ENCODE assay signal across 12 mouse cellular contexts in the genomic region with DNA sequence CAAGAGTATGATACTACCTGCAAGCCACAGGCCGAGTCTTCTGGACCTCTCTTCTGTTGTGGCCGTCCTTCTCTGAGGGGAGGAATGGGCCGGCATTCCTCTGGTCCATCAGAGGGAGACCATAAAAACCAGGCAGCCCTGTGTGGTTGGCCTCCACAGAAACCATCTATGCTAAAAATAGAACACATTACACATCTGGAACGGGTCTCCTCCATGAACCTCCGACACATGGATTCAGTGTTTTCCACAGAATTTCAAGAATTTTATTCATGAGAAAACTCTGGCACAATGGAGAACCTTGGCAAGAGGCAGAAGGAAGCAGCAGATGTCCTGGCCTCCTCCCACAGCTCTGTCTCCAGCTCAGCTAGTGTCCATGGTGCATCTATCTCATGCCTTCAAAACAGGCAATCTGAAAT.
A peak's percentile ranks its signal among the peaks of the same experiment; 100 is the strongest.
DNase-seq lines count a peak whose midpoint lies in the region; ATAC-seq and TF ChIP-seq lines count a peak whose summit lies in the region.
"Had no signal": no experiment of that assay in that cellular context is flagged by ENCODE, and none has a peak within 500 bp of the region (broad histone marks: within the 10 kb centered on the region; RNA-seq: fewer than 3 reads in every experiment).

No protein-coding gene starts in this region.

- intact Hi-C loops in left cerebral cortex, postnatal 36 days (cut with DNase I): no loop called here

- no peak overlapping the region for H3K4me3 ChIP-seq in layer of hippocampus, adult 2 months
- H3K4me3 ChIP-seq in cerebellum, adult 2 months (replicated peaks; ENCODE audit: insufficient read depth, low read depth, low read length): no peak overlapping the region
- H3K4me3 ChIP-seq in limb, embryonic 14.5 days (replicated peaks; ENCODE audit: low read length): no peak overlapping the region
- no peak overlapping the region for H3K4me3 ChIP-seq in kidney, embryonic 15.5 days (replicated peaks)
- H3K4me3 ChIP-seq: forebrain, embryonic 15.5 days; hindbrain, embryonic 13.5 days; left cerebral cortex, adult 2 months; midbrain, embryonic 12.5 days had no signal

- no peaks in the 10 kb centered on the region for H3K27me3 ChIP-seq in cerebellum, adult 2 months (ENCODE audit: control insufficient read depth, insufficient read depth, low read length)
- no peaks in the 10 kb centered on the region for H3K27me3 ChIP-seq in limb, embryonic 14.5 days (ENCODE audit: control insufficient read depth, insufficient read depth, low read length)
- 0 out of 2 replicates have a peak, but pooled peaks cover 2% of the 10 kb centered on the region for H3K27me3 ChIP-seq in kidney, embryonic 15.5 days
- H3K27me3 ChIP-seq: forebrain, embryonic 15.5 days; hindbrain, embryonic 13.5 days had no signal

- no peaks in the 10 kb centered on the region for H3K9me3 ChIP-seq in limb, embryonic 14.5 days (ENCODE audit: control insufficient read depth, low read length)
- no peaks in the 10 kb centered on the region for H3K9me3 ChIP-seq in kidney, embryonic 15.5 days (replicated peaks)
- H3K9me3 ChIP-seq: forebrain, embryonic 15.5 days; hindbrain, embryonic 13.5 days; midbrain, embryonic 12.5 days had no signal

- H3K27ac ChIP-seq in layer of hippocampus, adult 2 months: no peak overlapping the region
- 0 out of 2 replicates have a peak overlapping the region, but pooled peaks have one; percentile 52 for H3K27ac ChIP-seq in cerebellum, adult 2 months (ENCODE audit: insufficient read depth, low read length)
- peak overlapping the region; percentile 48; the same call in 1 of the 2 replicates for H3K27ac ChIP-seq in limb, embryonic 14.5 days (replicated peaks; ENCODE audit: low read depth, low read length)
- H3K27ac ChIP-seq in kidney, embryonic 15.5 days: no peak overlapping the region
- H3K27ac ChIP-seq: forebrain, embryonic 15.5 days; hindbrain, embryonic 13.5 days; left cerebral cortex, adult 2 months; midbrain, embryonic 12.5 days had no signal

- TF ChIP-seq CTCF in layer of hippocampus, adult 2 months (conservative IDR thresholded peaks at IDR 0.05): no peak
- TF ChIP-seq CTCF in cerebellum, adult 2 months (IDR thresholded peaks at IDR 0.05; ENCODE audit: borderline replicate concordance, insufficient read depth, low read depth, low read length): no peak

- peak; percentile 78 for ATAC-seq in limb, embryonic 14.5 days (ENCODE audit: low FRiP score, low read depth)
- ATAC-seq in kidney, embryonic 15.5 days (replicated peaks; ENCODE audit: low FRiP score): no peak
- ATAC-seq: forebrain, embryonic 15.5 days had no signal

- no peak overlapping the region for H3K4me2 ChIP-seq in limb, embryonic 14.5 days (replicated peaks; ENCODE audit: low read depth, low read length, severe bottlenecking)
- no peak overlapping the region for H3K4me2 ChIP-seq in kidney, embryonic 15.5 days
- H3K4me2 ChIP-seq: forebrain, embryonic 15.5 days; hindbrain, embryonic 13.5 days; midbrain, embryonic 12.5 days had no signal

- H3K36me3 ChIP-seq in limb, embryonic 14.5 days (ENCODE audit: control insufficient read depth, insufficient read depth, low read length): no peaks in the 10 kb centered on the region
- H3K36me3 ChIP-seq in kidney, embryonic 15.5 days: no peaks in the 10 kb centered on the region
- H3K36me3 ChIP-seq: forebrain, embryonic 15.5 days; hindbrain, embryonic 13.5 days; midbrain, embryonic 12.5 days had no signal

- peaks cover 12% of the 10 kb centered on the region for H3K4me1 ChIP-seq in cerebellum, adult 2 months (ENCODE audit: control insufficient read depth, insufficient read depth, low read length)
- H3K4me1 ChIP-seq in limb, embryonic 14.5 days (ENCODE audit: control insufficient read depth, insufficient read depth, low read length): peaks cover 57% of the 10 kb centered on the region
- H3K4me1 ChIP-seq in kidney, embryonic 15.5 days: 0 out of 2 replicates have a peak, but pooled peaks cover 8% of the 10 kb centered on the region
- H3K4me1 ChIP-seq: forebrain, embryonic 15.5 days had no signal

- TF ChIP-seq POLR2A in cerebellum, adult 2 months (IDR thresholded peaks at IDR 0.05; ENCODE audit: borderline replicate concordance, insufficient read depth, low read length): no peak
- TF ChIP-seq POLR2A in limb, embryonic 14.5 days (IDR thresholded peaks at IDR 0.05; ENCODE audit: borderline replicate concordance, extremely low read depth, insufficient read depth, insufficient read length): no peak

- H3K9ac ChIP-seq in limb, embryonic 14.5 days (ENCODE audit: low read depth, low read length, severe bottlenecking): no peak overlapping the region
- no peak overlapping the region for H3K9ac ChIP-seq in kidney, embryonic 15.5 days
- H3K9ac ChIP-seq: forebrain, embryonic 15.5 days; hindbrain, embryonic 13.5 days; midbrain, embryonic 12.5 days had no signal

- 18% methylated on average over 5 of the region's 5 CpGs for WGBS in cerebellum, adult 2 months
- 14% methylated on average over 5 of the region's 5 CpGs for WGBS in limb, embryonic 14.5 days
- WGBS in kidney, embryonic 15.5 days: 48% methylated on average over 5 of the region's 5 CpGs

- peak; percentile 17 for DNase-seq in gastrocnemius, postnatal 10 days
- no peak for DNase-seq in gastrocnemius, adult 8-10 months (ENCODE audit: low spot score in 2 of 2)
- peak; percentile 25 for DNase-seq in layer of hippocampus, adult 9-11 months
- DNase-seq in layer of hippocampus, adult 2 months (ENCODE audit: low spot score in 2 of 2): no peak
- DNase-seq in cerebellum, adult 2 months: peak; percentile 61 to 81
- peak; percentile 70 for DNase-seq in limb, embryonic 14.5 days (ENCODE audit: low spot score)
- no peak for DNase-seq in left cerebral cortex, postnatal 36 days (ENCODE audit: low spot score in 2 of 2)

Comparison
In these comparisons a context has a peak if more than half of its experiments do, and no peak if none do; other contexts are left out.
1. DNase-seq: peak in gastrocnemius, postnatal 10 days (single experiment), layer of hippocampus, adult 9-11 months (single experiment), cerebellum, adult 2 months (2 of 2) and limb, embryonic 14.5 days (single experiment); none in gastrocnemius, adult 8-10 months (0 of 2), layer of hippocampus, adult 2 months (0 of 2) and left cerebral cortex, postnatal 36 days (0 of 2).
2. H3K27ac ChIP-seq: peak in cerebellum, adult 2 months (single experiment) and limb, embryonic 14.5 days (single experiment); none in layer of hippocampus, adult 2 months (single experiment) and kidney, embryonic 15.5 days (single experiment).